Mouse (Mus musculus): ENCODE data around the gene Zfp335. TPM values are rescaled to one million over a fixed set of nuclear protein-coding genes. Genes with fewer than 3 reads are reported as not detected.

Gene Zfp335
- polyA plus RNA-seq, 1 experiment = 21.8 TPM

GRCm38 (mm10) chr2:164912151-164912550, 594 bp upstream of the Zfp335 start:
- Histone ChIP-seq H3K27me3 (replicated peaks) (no peaks in the 10 kb centered on the region), H3K4me3 (replicated peaks) (peak overlapping the region; percentile 95), H3K4me1 (peaks cover 68% of the 10 kb centered on the region), H3K9me3 (peaks cover 4% of the 10 kb centered on the region; the same call in 1 of the 2 replicates), H3K36me3 (replicated peaks; ENCODE audit: low read length) (peaks cover 34% of the 10 kb centered on the region)
- TF ChIP-seq GATA1 (IDR thresholded peaks at IDR 0.05; ENCODE audit: borderline replicate concordance, low read length) (no peak), FLI1 (IDR thresholded peaks at IDR 0.05; ENCODE audit: low read length) (no peak)

GRCm38 (mm10) chr2:164910360-164911061, 1.0 kb downstream of the Zfp335 start:
- H3K4me3 ChIP-seq (replicated peaks) = peak overlapping the region; percentile 95
- TF ChIP-seq GATA1 (IDR thresholded peaks at IDR 0.05; ENCODE audit: borderline replicate concordance, low read length) = no peak
- no peak for TF ChIP-seq FLI1 (IDR thresholded peaks at IDR 0.05; ENCODE audit: low read length)
- H3K36me3 ChIP-seq (replicated peaks; ENCODE audit: low read length) = peaks cover 47% of the 10 kb centered on the region
- peaks cover 13% of the 10 kb centered on the region for H3K9me3 ChIP-seq
- H3K4me1 ChIP-seq = peaks cover 61% of the 10 kb centered on the region
- no peaks in the 10 kb centered on the region for H3K27me3 ChIP-seq (replicated peaks)

GRCm38 (mm10) chr2:164909542-164909941, 2.0 kb downstream of the Zfp335 start:
- Histone ChIP-seq H3K4me3 (replicated peaks) (peak overlapping the region; percentile 95), H3K36me3 (replicated peaks; ENCODE audit: low read length) (peaks cover 56% of the 10 kb centered on the region), H3K9me3 (peaks cover 13% of the 10 kb centered on the region), H3K27me3 (replicated peaks) (no peaks in the 10 kb centered on the region), H3K4me1 (peaks cover 59% of the 10 kb centered on the region)
- TF ChIP-seq FLI1 (IDR thresholded peaks at IDR 0.05; ENCODE audit: low read length) = no peak
- TF ChIP-seq GATA1 (IDR thresholded peaks at IDR 0.05; ENCODE audit: borderline replicate concordance, low read length) = no peak

GRCm38 (mm10) chr2:164909100-164909499, 2.5 kb downstream of the Zfp335 start:
- Histone ChIP-seq H3K4me3 (replicated peaks) (peak overlapping the region; percentile 95), H3K9me3 (peaks cover 13% of the 10 kb centered on the region), H3K27me3 (replicated peaks) (no peaks in the 10 kb centered on the region), H3K36me3 (replicated peaks; ENCODE audit: low read length) (peaks cover 57% of the 10 kb centered on the region), H3K4me1 (peaks cover 54% of the 10 kb centered on the region)
- no peak for TF ChIP-seq FLI1 (IDR thresholded peaks at IDR 0.05; ENCODE audit: low read length)
- no peak for TF ChIP-seq GATA1 (IDR thresholded peaks at IDR 0.05; ENCODE audit: borderline replicate concordance, low read length)

- Histone ChIP-seq H3K27me3 (replicated peaks) (no peaks in the 10 kb centered on the region), H3K9me3 (peaks cover 13% of the 10 kb centered on the region), H3K36me3 (replicated peaks; ENCODE audit: low read length) (peaks cover 67% of the 10 kb centered on the region), H3K4me3 (replicated peaks) (peak overlapping the region; percentile 0), H3K4me1 (peaks cover 43% of the 10 kb centered on the region)
- TF ChIP-seq FLI1 (IDR thresholded peaks at IDR 0.05; ENCODE audit: low read length) = no peak
- TF ChIP-seq GATA1 (IDR thresholded peaks at IDR 0.05; ENCODE audit: borderline replicate concordance, low read length) = no peak
Observed at GRCm38 (mm10) chr2:164908011-164908410, 3.5 kb downstream of the Zfp335 start.

GRCm38 (mm10) chr2:164907511-164907910, 4.0 kb downstream of the Zfp335 start:
- Histone ChIP-seq H3K36me3 (replicated peaks; ENCODE audit: low read length) (peaks cover 72% of the 10 kb centered on the region), H3K4me1 (peaks cover 40% of the 10 kb centered on the region), H3K4me3 (replicated peaks) (peak overlapping the region; percentile 59), H3K9me3 (peaks cover 13% of the 10 kb centered on the region), H3K27me3 (replicated peaks) (no peaks in the 10 kb centered on the region)
- TF ChIP-seq FLI1 (IDR thresholded peaks at IDR 0.05; ENCODE audit: low read length) (no peak), GATA1 (IDR thresholded peaks at IDR 0.05; ENCODE audit: borderline replicate concordance, low read length) (no peak)

- Histone ChIP-seq H3K4me1 (peaks cover 37% of the 10 kb centered on the region), H3K36me3 (replicated peaks; ENCODE audit: low read length) (peaks cover 86% of the 10 kb centered on the region), H3K4me3 (replicated peaks) (no peak overlapping the region), H3K27me3 (replicated peaks) (no peaks in the 10 kb centered on the region), H3K9me3 (peaks cover 13% of the 10 kb centered on the region)
- TF ChIP-seq FLI1 (IDR thresholded peaks at IDR 0.05; ENCODE audit: low read length) = no peak
- no peak for TF ChIP-seq GATA1 (IDR thresholded peaks at IDR 0.05; ENCODE audit: borderline replicate concordance, low read length)
Observed at GRCm38 (mm10) chr2:164906071-164906470, 5.5 kb downstream of the Zfp335 start.

GRCm38 (mm10) chr2:164903496-164903895, 8.1 kb downstream of the Zfp335 start:
- H3K4me3 ChIP-seq (replicated peaks) = no peak overlapping the region
- H3K27me3 ChIP-seq (replicated peaks) = no peaks in the 10 kb centered on the region
- TF ChIP-seq GATA1 (IDR thresholded peaks at IDR 0.05; ENCODE audit: borderline replicate concordance, low read length) = no peak
- TF ChIP-seq FLI1 (IDR thresholded peaks at IDR 0.05; ENCODE audit: low read length) = no peak
- peaks cover 100% of the 10 kb centered on the region for H3K36me3 ChIP-seq (replicated peaks; ENCODE audit: low read length)
- H3K4me1 ChIP-seq = peaks cover 26% of the 10 kb centered on the region; the same call in 1 of the 2 replicates
- peaks cover 13% of the 10 kb centered on the region for H3K9me3 ChIP-seq

GRCm38 (mm10) chr2:164901380-164901779, 10.2 kb downstream of the Zfp335 start:
- Histone ChIP-seq H3K4me3 (replicated peaks) (peak overlapping the region; percentile 30), H3K9me3 (peaks cover 4% of the 10 kb centered on the region), H3K4me1 (peaks cover 18% of the 10 kb centered on the region; the same call in 1 of the 2 replicates)

GRCm38 (mm10) chr2:164899723-164900459, 11.7 kb downstream of the Zfp335 start:
- H3K27me3 ChIP-seq (replicated peaks) = no peaks in the 10 kb centered on the region
- peaks cover 100% of the 10 kb centered on the region for H3K36me3 ChIP-seq (replicated peaks; ENCODE audit: low read length)
- TF ChIP-seq FLI1 (IDR thresholded peaks at IDR 0.05; ENCODE audit: low read length) (no peak), GATA1 (IDR thresholded peaks at IDR 0.05; ENCODE audit: borderline replicate concordance, low read length) (no peak)
- peaks cover 24% of the 10 kb centered on the region for H3K4me1 ChIP-seq
- no peaks in the 10 kb centered on the region for H3K9me3 ChIP-seq
- H3K4me3 ChIP-seq (replicated peaks) = no peak overlapping the region

More at GRCm38 (mm10) chr2:164901380-164901779, 10.2 kb downstream of the Zfp335 start:
- no peak for TF ChIP-seq FLI1 (IDR thresholded peaks at IDR 0.05; ENCODE audit: low read length)
- TF ChIP-seq GATA1 (IDR thresholded peaks at IDR 0.05; ENCODE audit: borderline replicate concordance, low read length) = no peak
- Histone ChIP-seq H3K36me3 (replicated peaks; ENCODE audit: low read length) (peaks cover 100% of the 10 kb centered on the region), H3K27me3 (replicated peaks) (no peaks in the 10 kb centered on the region)
